Mouse (Mus musculus): ENCODE data around the gene Exoc3l2.

Gene Exoc3l2

DNA sequence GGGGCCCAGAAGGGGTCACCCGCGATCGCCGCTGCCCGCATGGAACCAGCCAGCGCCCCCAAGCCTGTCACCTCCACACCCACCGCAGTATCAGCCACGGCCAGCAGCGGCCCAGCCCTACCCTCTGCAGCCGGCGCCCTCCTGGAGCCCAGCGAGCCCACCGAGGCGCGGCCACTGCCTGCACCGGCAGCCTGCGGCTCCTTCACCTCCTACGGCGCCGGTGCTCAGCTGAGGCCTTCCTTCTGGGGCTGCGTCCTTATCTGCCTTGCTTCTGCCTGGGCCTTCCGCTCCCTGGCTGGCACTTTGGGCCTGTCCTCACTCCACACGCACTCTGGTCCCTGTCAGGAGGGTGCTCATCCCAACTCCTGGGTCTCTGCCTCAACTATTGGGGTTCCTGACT, 56.9 kb downstream of the Exoc3l2 start:
- in situ Hi-C loops (cut with MseI, MboI): no loop called here

- in situ Hi-C loops (cut with MseI, MboI): no loop called here
These were observed 60.1 kb downstream of the Exoc3l2 start for GRCm38 (mm10) chr7:19523017-19523756.

- in situ Hi-C loops (cut with MseI, MboI): no loop called here
These were observed 60.8 kb downstream of the Exoc3l2 start for GRCm38 (mm10) chr7:19523757-19524419.

GRCm38 (mm10) chr7:19524420-19525104, 61.4 kb downstream of the Exoc3l2 start:
- in situ Hi-C loops (cut with MseI, MboI): no loop called here

DNA sequence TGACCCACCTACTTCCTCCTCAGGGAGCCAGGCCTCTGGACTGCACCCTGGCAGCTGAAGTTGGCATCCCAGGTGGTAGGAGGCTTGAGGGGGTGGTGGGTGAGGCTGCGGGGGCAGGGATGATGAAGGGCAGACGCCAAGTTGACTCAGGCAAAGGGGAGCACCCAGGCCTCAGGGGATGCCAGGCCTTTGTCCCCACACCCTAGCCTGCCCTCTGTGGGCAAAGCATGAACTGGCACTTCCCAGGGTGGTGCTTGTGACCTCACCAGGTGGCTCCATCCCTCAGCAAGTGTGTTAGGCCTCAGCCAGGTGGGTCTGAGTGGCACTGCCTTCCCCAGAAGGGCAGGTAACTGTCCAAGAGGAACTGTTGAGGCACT, 62.0 kb downstream of the Exoc3l2 start:
- in situ Hi-C loops (cut with MseI, MboI): no loop called here

DNA sequence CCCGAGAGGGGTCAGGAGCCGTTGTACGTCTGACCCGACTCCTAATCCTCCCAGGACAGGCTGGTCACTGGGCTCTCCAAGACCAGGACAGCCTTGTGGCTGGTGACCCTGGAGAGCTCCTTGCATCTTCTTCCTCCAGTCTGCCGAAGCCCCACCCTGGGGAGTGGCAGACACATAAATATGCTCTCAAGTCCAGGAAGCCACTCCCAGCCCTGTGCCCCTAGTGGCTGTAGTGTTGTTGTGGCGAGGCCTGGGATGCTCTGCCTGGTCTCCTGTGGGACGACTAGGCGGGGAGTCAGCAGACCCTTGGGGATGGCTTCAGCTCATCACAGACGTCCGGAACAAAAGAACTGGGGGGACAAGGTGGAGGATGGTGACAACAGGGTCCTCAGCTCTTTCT, 67.9 kb downstream of the Exoc3l2 start:
- in situ Hi-C loops (cut with MseI, MboI): no loop called here

DNA sequence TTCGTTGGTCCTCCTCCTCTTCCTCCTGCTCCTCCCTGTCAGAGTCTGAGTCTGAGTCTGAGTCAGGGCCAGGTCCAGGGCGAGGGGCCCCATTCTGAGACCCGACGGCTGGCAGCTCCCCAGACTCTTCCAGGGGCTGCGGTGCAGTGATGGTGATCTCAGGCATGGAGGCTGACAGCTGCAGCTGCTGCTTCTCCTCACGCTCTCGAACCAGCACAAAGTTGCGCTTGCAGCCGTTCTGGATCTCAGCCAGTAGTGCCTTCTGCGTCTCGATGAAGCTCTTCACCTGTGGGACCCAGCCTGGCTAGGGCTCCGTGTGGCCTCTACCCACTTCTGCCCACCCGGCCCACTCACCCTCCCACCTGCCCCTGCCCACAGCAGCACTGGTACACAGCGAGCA, 69.1 kb downstream of the Exoc3l2 start:
- in situ Hi-C loops (cut with MseI, MboI): no loop called here

DNA sequence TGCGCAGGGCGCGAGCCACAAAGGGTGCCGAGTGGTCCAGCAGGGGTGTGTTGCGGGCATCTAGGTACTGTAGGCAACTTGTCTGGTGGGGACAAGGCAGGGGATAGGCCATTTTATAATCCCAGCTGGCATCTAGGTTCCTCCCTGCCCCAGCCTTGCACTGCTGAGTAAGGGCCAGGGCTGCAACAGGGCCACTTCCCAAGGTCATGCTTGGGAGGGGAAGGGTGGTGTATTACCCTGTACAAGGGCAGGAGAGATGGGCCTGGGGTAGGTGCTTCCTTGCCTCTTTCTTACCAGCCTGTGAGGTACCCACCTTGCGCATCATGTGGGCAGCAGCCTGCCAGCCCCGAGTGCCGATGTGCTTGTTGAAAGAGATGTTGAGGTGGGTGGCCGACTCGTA, 71.5 kb downstream of the Exoc3l2 start:
- in situ Hi-C loops (cut with MseI, MboI): no loop called here

- in situ Hi-C loops (cut with MseI, MboI): no loop called here
These were observed 77.8 kb downstream of the Exoc3l2 start for GRCm38 (mm10) chr7:19540771-19541566.

- in situ Hi-C loops (cut with MseI, MboI): no loop called here
These were observed 78.6 kb downstream of the Exoc3l2 start for GRCm38 (mm10) chr7:19541681-19542154.

- in situ Hi-C loops (cut with MseI, MboI): no loop called here
These were observed 79.1 kb downstream of the Exoc3l2 start for GRCm38 (mm10) chr7:19542155-19542691.

- in situ Hi-C loops (cut with MseI, MboI): no loop called here
These were observed 80.5 kb downstream of the Exoc3l2 start for GRCm38 (mm10) chr7:19543584-19543983.

GRCm38 (mm10) chr7:19546007-19546406, 82.9 kb downstream of the Exoc3l2 start:
- in situ Hi-C loops (cut with MseI, MboI): no loop called here
